Mouse (Mus musculus) small intestine, adult 2 months (tissue): Measurements from ENCODE around the gene Soat2.

Experiments
- CTCF ChIP-seq: fragments of 200-500 bp; IDR thresholded peaks from 2 replicates; pipeline ENCODE4 v1.5.1; 2012; ENCODE audit warnings: low read depth, mild to moderate bottlenecking, control low read depth, inconsistent platforms, low read length, moderate library complexity, mixed read lengths; ENCODE audit not compliant: insufficient replicate concordance, insufficient read length; ENCODE audit errors: extremely low read depth
- POLR2A ChIP-seq: fragments of 200-500 bp; IDR thresholded peaks from 2 replicates; pipeline ENCODE4 v1.6.1; 2012; ENCODE audit warnings: low read depth, mild to moderate bottlenecking, control low read depth, inconsistent platforms, low read length, moderate library complexity

- TF ChIP-seq CTCF: no peak
- TF ChIP-seq POLR2A: no peak
Measured at GRCm38 (mm10) chr15:102145330-102145729, 5.0 kb upstream of the Soat2 start.
